Mouse (Mus musculus) thymus, postnatal 4 days (tissue): ENCODE data around the gene Shank2.
A peak's percentile ranks its signal among the peaks of the same experiment; 100 is the strongest.

Experiments
- DNase-seq: peaks from one replicate; pipeline ENCODE4 v3.0.0; 2021

The Shank2 gene

GRCm38 (mm10) chr7:144031611-144032010 lies 29.9 kb downstream of the Shank2 start:
- no peak for DNase-seq

GRCm38 (mm10) chr7:144037541-144037940 lies 35.8 kb downstream of the Shank2 start:
- DNase-seq: no peak

GRCm38 (mm10) chr7:144037966-144038669 lies 36.4 kb downstream of the Shank2 start:
- DNase-seq: no peak

- DNase-seq: no peak
These were observed 37.0 kb downstream of the Shank2 start for GRCm38 (mm10) chr7:144038741-144039140.

GRCm38 (mm10) chr7:144040328-144040727 lies 38.6 kb downstream of the Shank2 start:
- no peak for DNase-seq

- peak; percentile 18 for DNase-seq
These were observed 50.3 kb downstream of the Shank2 start for GRCm38 (mm10) chr7:144052076-144052475.

GRCm38 (mm10) chr7:144055188-144055587 lies 53.5 kb downstream of the Shank2 start:
- no peak for DNase-seq

GRCm38 (mm10) chr7:144055702-144056531 lies 54.2 kb downstream of the Shank2 start:
- peak; percentile 36 for DNase-seq

GRCm38 (mm10) chr7:144070162-144070949 lies 68.6 kb downstream of the Shank2 start:
- DNase-seq: no peak

GRCm38 (mm10) chr7:144072219-144072618 lies 70.5 kb downstream of the Shank2 start:
- DNase-seq: no peak

GRCm38 (mm10) chr7:144072856-144073255 lies 71.1 kb downstream of the Shank2 start:
- DNase-seq: no peak

- DNase-seq: peak; percentile 85
These were observed 73.0 kb downstream of the Shank2 start for GRCm38 (mm10) chr7:144074718-144075117.

- peak; percentile 69 for DNase-seq
These were observed 76.9 kb downstream of the Shank2 start for GRCm38 (mm10) chr7:144078661-144079060.

GRCm38 (mm10) chr7:144079861-144080260 lies 78.1 kb downstream of the Shank2 start:
- DNase-seq: no peak

- peak; percentile 29 for DNase-seq
These were observed 79.7 kb downstream of the Shank2 start for GRCm38 (mm10) chr7:144081448-144081847.

GRCm38 (mm10) chr7:144081963-144082362 lies 80.2 kb downstream of the Shank2 start:
- no peak for DNase-seq

- DNase-seq: no peak
These were observed 85.5 kb downstream of the Shank2 start for GRCm38 (mm10) chr7:144087277-144087676.

GRCm38 (mm10) chr7:144094132-144094531 lies 92.4 kb downstream of the Shank2 start:
- DNase-seq: no peak

GRCm38 (mm10) chr7:144097314-144097713 lies 95.6 kb downstream of the Shank2 start:
- peak; percentile 23 for DNase-seq

GRCm38 (mm10) chr7:144102222-144102980 lies 100.7 kb downstream of the Shank2 start:
- no peak for DNase-seq

- no peak for DNase-seq
These were observed 104.2 kb downstream of the Shank2 start for GRCm38 (mm10) chr7:144105952-144106351.

GRCm38 (mm10) chr7:144106352-144107011 lies 104.8 kb downstream of the Shank2 start:
- no peak for DNase-seq
